Mouse (Mus musculus) lung, embryonic 15.5 days (tissue): ENCODE measurements around the gene Arnt. TPM values are rescaled to one million over a fixed set of nuclear protein-coding genes. Genes with fewer than 3 reads are reported as not detected.

Source experiments
- ATAC-seq: fragments of 200-750 bp; cut with Nextera tagmentation; 2 replicates; pipeline ENCODE4 v1.8.0; 2017; ENCODE audit warnings: moderate number of reproducible peaks, borderline replicate concordance; ENCODE audit not compliant: low FRiP score, low TSS enrichment; ENCODE audit errors: extremely low read depth
- H3K27ac ChIP-seq: fragments of 300-500 bp; sonication (generic); 2 replicates; pipeline ENCODE4 v1.5.1; 2015; ENCODE audit warnings: moderate library complexity, mild to moderate bottlenecking, inconsistent platforms
- H3K27me3 ChIP-seq: fragments of 300-500 bp; sonication (generic); 2 replicates; pipeline ENCODE4 v1.6.1; 2015; ENCODE audit warnings: inconsistent platforms
- H3K36me3 ChIP-seq: fragments of 300-500 bp; sonication (generic); 2 replicates; pipeline ENCODE4 v1.6.1; 2015; ENCODE audit warnings: inconsistent platforms
- H3K4me1 ChIP-seq: fragments of 300-500 bp; sonication (generic); 2 replicates; pipeline ENCODE4 v1.6.1; 2015; ENCODE audit warnings: inconsistent platforms
- H3K4me2 ChIP-seq: fragments of 300-500 bp; sonication (generic); 2 replicates; pipeline ENCODE4 v1.6.1; 2015; ENCODE audit warnings: inconsistent platforms, mild to moderate bottlenecking, moderate library complexity
- H3K4me3 ChIP-seq: fragments of 300-500 bp; sonication (generic); 2 replicates; pipeline ENCODE4 v1.5.1; 2015; ENCODE audit warnings: mild to moderate bottlenecking, inconsistent platforms
- H3K9ac ChIP-seq: fragments of 300-500 bp; sonication (generic); 2 replicates; pipeline ENCODE4 v1.6.1; 2015; ENCODE audit warnings: inconsistent platforms
- H3K9me3 ChIP-seq: fragments of 300-500 bp; sonication (generic); 2 replicates; pipeline ENCODE4 v1.6.1; 2016; ENCODE audit warnings: inconsistent platforms
- WGBS: fragments of 180-500 bp; shearing (Covaris S2); methylation state at CpG from one replicate; pipeline ENCODE4 v1.1.7; 2015; 5-methylcytosine and 5-hydroxymethylcytosine counted together
- polyA plus RNA-seq: library from polyadenylated mRNA; unstranded; fragments of >200 nt; fragmentation: Nextera tagmentation; extraction: Ambion mirVana; gene quantifications from 2 replicates; pipeline ENCODE4 v1.2.1, GENCODE M21; 2015

Gene Arnt
- polyA plus RNA-seq, 1 experiment from 2014 or later: 48.0 TPM

GRCm38 (mm10) chr3:95463852-95464251, 29.7 kb downstream of the Arnt start:
- H3K27me3 ChIP-seq: no peaks in the 10 kb centered on the region
- no peaks in the 10 kb centered on the region for H3K9me3 ChIP-seq
- peaks cover 31% of the 10 kb centered on the region for H3K36me3 ChIP-seq
- ATAC-seq: no peak
- H3K4me1 ChIP-seq: no peaks in the 10 kb centered on the region
- H3K27ac ChIP-seq: no peak overlapping the region
- H3K4me3 ChIP-seq: no peak overlapping the region
- no peak overlapping the region for H3K9ac ChIP-seq
- H3K4me2 ChIP-seq: no peak overlapping the region

- Histone ChIP-seq H3K4me2 (no peak overlapping the region), H3K4me1 (no peaks in the 10 kb centered on the region), H3K9me3 (no peaks in the 10 kb centered on the region), H3K4me3 (no peak overlapping the region), H3K9ac (no peak overlapping the region), H3K36me3 (peaks cover 66% of the 10 kb centered on the region), H3K27me3 (no peaks in the 10 kb centered on the region), H3K27ac (no peak overlapping the region)
- 93% methylated on average over 1 of the region's 1 CpGs for WGBS
- no peak for ATAC-seq
Observed at GRCm38 (mm10) chr3:95478966-95479365, 44.8 kb downstream of the Arnt start.

- Histone ChIP-seq H3K4me2 (no peak overlapping the region), H3K4me3 (no peak overlapping the region), H3K27ac (no peak overlapping the region), H3K27me3 (no peaks in the 10 kb centered on the region), H3K4me1 (no peaks in the 10 kb centered on the region), H3K36me3 (peaks cover 58% of the 10 kb centered on the region), H3K9me3 (no peaks in the 10 kb centered on the region), H3K9ac (no peak overlapping the region)
- ATAC-seq: no peak
- WGBS: 56% methylated on average over 2 of the region's 2 CpGs
Observed at GRCm38 (mm10) chr3:95486421-95486820, 52.2 kb downstream of the Arnt start.

- no peak for ATAC-seq
- H3K9ac ChIP-seq: no peak overlapping the region
- H3K4me1 ChIP-seq: no peaks in the 10 kb centered on the region
- no peak overlapping the region for H3K4me3 ChIP-seq
- H3K36me3 ChIP-seq: peaks cover 65% of the 10 kb centered on the region
- H3K27me3 ChIP-seq: no peaks in the 10 kb centered on the region
- H3K4me2 ChIP-seq: no peak overlapping the region
- H3K9me3 ChIP-seq: no peaks in the 10 kb centered on the region
- H3K27ac ChIP-seq: no peak overlapping the region
- 82% methylated on average over 3 of the region's 3 CpGs for WGBS
Observed at GRCm38 (mm10) chr3:95488679-95489078, 54.5 kb downstream of the Arnt start.

- WGBS: 92% methylated on average over 2 of the region's 2 CpGs
- no peaks in the 10 kb centered on the region for H3K27me3 ChIP-seq
- no peak overlapping the region for H3K9ac ChIP-seq
- H3K4me1 ChIP-seq: no peaks in the 10 kb centered on the region
- H3K36me3 ChIP-seq: peaks cover 73% of the 10 kb centered on the region
- H3K9me3 ChIP-seq: no peaks in the 10 kb centered on the region
- no peak for ATAC-seq
- no peak overlapping the region for H3K4me2 ChIP-seq
- H3K27ac ChIP-seq: no peak overlapping the region
- H3K4me3 ChIP-seq: no peak overlapping the region
Observed at GRCm38 (mm10) chr3:95490238-95490637, 56.0 kb downstream of the Arnt start.

GRCm38 (mm10) chr3:95494342-95494741, 60.2 kb downstream of the Arnt start:
- H3K36me3 ChIP-seq: peaks cover 59% of the 10 kb centered on the region
- H3K4me2 ChIP-seq: no peak overlapping the region
- no peak overlapping the region for H3K9ac ChIP-seq
- no peak for ATAC-seq
- H3K27ac ChIP-seq: no peak overlapping the region
- no peaks in the 10 kb centered on the region for H3K9me3 ChIP-seq
- no peaks in the 10 kb centered on the region for H3K27me3 ChIP-seq
- WGBS: 59% methylated on average over 6 of the region's 6 CpGs
- no peak overlapping the region for H3K4me3 ChIP-seq
- H3K4me1 ChIP-seq: no peaks in the 10 kb centered on the region

- 84% methylated on average over 2 of the region's 2 CpGs for WGBS
- no peak overlapping the region for H3K4me2 ChIP-seq
- no peaks in the 10 kb centered on the region for H3K27me3 ChIP-seq
- no peak overlapping the region for H3K27ac ChIP-seq
- H3K4me1 ChIP-seq: no peaks in the 10 kb centered on the region
- no peak overlapping the region for H3K9ac ChIP-seq
- no peak overlapping the region for H3K4me3 ChIP-seq
- H3K9me3 ChIP-seq: no peaks in the 10 kb centered on the region
- peaks cover 32% of the 10 kb centered on the region for H3K36me3 ChIP-seq
- ATAC-seq: no peak
Observed at GRCm38 (mm10) chr3:95498229-95498628, 64.0 kb downstream of the Arnt start.

- Histone ChIP-seq H3K4me2 (no peak within 1 kb of the TSS), H3K27ac (no peak within 1 kb of the TSS), H3K9me3 (no peaks in the 10 kb centered on the region), H3K9ac (no peak within 1 kb of the TSS), H3K36me3 (peaks cover 25% of the 10 kb centered on the region), H3K4me3 (no peak within 1 kb of the TSS), H3K4me1 (no peaks in the 10 kb centered on the region), H3K27me3 (no peaks in the 10 kb centered on the region)
- ATAC-seq: no peak
- 73% methylated on average over 7 of the region's 7 CpGs for WGBS
Observed at GRCm38 (mm10) chr3:95499024-95499423, 64.8 kb downstream of the Arnt start, which contains the start of gene Ctsk. TSS of gene Ctsk (plus strand) at chr3:95499256.

GRCm38 (mm10) chr3:95499496-95500140, 65.4 kb downstream of the Arnt start:
- H3K9ac ChIP-seq: no peak overlapping the region

GRCm38 (mm10) chr3:95502312-95502711, 68.1 kb downstream of the Arnt start:
- H3K36me3 ChIP-seq: no peaks in the 10 kb centered on the region
- no peaks in the 10 kb centered on the region for H3K27me3 ChIP-seq
- no peak for ATAC-seq
- no peaks in the 10 kb centered on the region for H3K9me3 ChIP-seq
- 73% methylated on average over 2 of the region's 2 CpGs for WGBS
- H3K9ac ChIP-seq: no peak overlapping the region
- no peak overlapping the region for H3K4me2 ChIP-seq
- no peak overlapping the region for H3K27ac ChIP-seq
- H3K4me3 ChIP-seq: no peak overlapping the region
- H3K4me1 ChIP-seq: no peaks in the 10 kb centered on the region

More at GRCm38 (mm10) chr3:95499496-95500140, 65.4 kb downstream of the Arnt start:
- 42% methylated on average over 10 of the region's 10 CpGs for WGBS
- H3K36me3 ChIP-seq: peaks cover 19% of the 10 kb centered on the region
- H3K27ac ChIP-seq: no peak overlapping the region
- no peaks in the 10 kb centered on the region for H3K4me1 ChIP-seq
- H3K27me3 ChIP-seq: no peaks in the 10 kb centered on the region
- H3K4me2 ChIP-seq: no peak overlapping the region
- no peak for ATAC-seq
- H3K4me3 ChIP-seq: no peak overlapping the region
- no peaks in the 10 kb centered on the region for H3K9me3 ChIP-seq

GRCm38 (mm10) chr3:95509348-95509747, 75.2 kb downstream of the Arnt start:
- no peaks in the 10 kb centered on the region for H3K4me1 ChIP-seq
- ATAC-seq: no peak
- no peak overlapping the region for H3K4me3 ChIP-seq
- H3K9me3 ChIP-seq: no peaks in the 10 kb centered on the region
- no peaks in the 10 kb centered on the region for H3K36me3 ChIP-seq
- no peak overlapping the region for H3K27ac ChIP-seq
- 64% methylated on average over 6 of the region's 6 CpGs for WGBS
- H3K27me3 ChIP-seq: no peaks in the 10 kb centered on the region
- H3K4me2 ChIP-seq: no peak overlapping the region
- H3K9ac ChIP-seq: no peak overlapping the region

- no peak overlapping the region for H3K9ac ChIP-seq
- no peaks in the 10 kb centered on the region for H3K36me3 ChIP-seq
- H3K4me1 ChIP-seq: no peaks in the 10 kb centered on the region
- H3K4me3 ChIP-seq: no peak overlapping the region
- 71% methylated on average over 9 of the region's 9 CpGs for WGBS
- H3K4me2 ChIP-seq: no peak overlapping the region
- no peak overlapping the region for H3K27ac ChIP-seq
- no peaks in the 10 kb centered on the region for H3K9me3 ChIP-seq
- H3K27me3 ChIP-seq: no peaks in the 10 kb centered on the region
- no peak for ATAC-seq
Observed at GRCm38 (mm10) chr3:95511611-95512180, 77.5 kb downstream of the Arnt start.
